Mouse (Mus musculus): Measurements from ENCODE around the gene Hcn1. TPM values are rescaled to one million over a fixed set of nuclear protein-coding genes. Genes with fewer than 3 reads are reported as not detected.

Hcn1 gene
- polyA plus RNA-seq, 1 experiment from 2014 or later = 0.19 TPM

GRCm38 (mm10) chr13:117710811-117711210 is 108.7 kb downstream of the Hcn1 start:
- H3K9me3 ChIP-seq (ENCODE audit: control insufficient read depth, low read depth, low read length) = no peaks in the 10 kb centered on the region
- no peak overlapping the region for H3K4me2 ChIP-seq (replicated peaks; ENCODE audit: low read depth, low read length)
- no peaks in the 10 kb centered on the region for H3K27me3 ChIP-seq (ENCODE audit: control insufficient read depth, insufficient read depth, low read length)
- no peak overlapping the region for H3K4me3 ChIP-seq (ENCODE audit: low read depth, low read length)
- H3K27ac ChIP-seq (ENCODE audit: low read length) = no peak overlapping the region
- no peaks in the 10 kb centered on the region for H3K36me3 ChIP-seq (ENCODE audit: control insufficient read depth, insufficient read depth, low read length)
- no peaks in the 10 kb centered on the region for H3K4me1 ChIP-seq (ENCODE audit: control insufficient read depth, insufficient read depth, low read length)
- no peak for ATAC-seq (ENCODE audit: insufficient number of reproducible peaks, insufficient read depth, low FRiP score, low read depth)
- H3K9ac ChIP-seq (replicated peaks; ENCODE audit: low read depth, low read length) = no peak overlapping the region

GRCm38 (mm10) chr13:117722090-117722489 is 120.0 kb downstream of the Hcn1 start:
- H3K27me3 ChIP-seq (ENCODE audit: control insufficient read depth, insufficient read depth, low read length) = no peaks in the 10 kb centered on the region
- no peak overlapping the region for H3K27ac ChIP-seq (ENCODE audit: low read length)
- no peaks in the 10 kb centered on the region for H3K36me3 ChIP-seq (ENCODE audit: control insufficient read depth, insufficient read depth, low read length)
- 32% methylated on average over 4 of the region's 4 CpGs for WGBS
- H3K4me3 ChIP-seq (ENCODE audit: low read depth, low read length) = no peak overlapping the region
- no peaks in the 10 kb centered on the region for H3K9me3 ChIP-seq (ENCODE audit: control insufficient read depth, low read depth, low read length)
- no peaks in the 10 kb centered on the region for H3K4me1 ChIP-seq (ENCODE audit: control insufficient read depth, insufficient read depth, low read length)
- no peak for ATAC-seq (ENCODE audit: insufficient number of reproducible peaks, insufficient read depth, low FRiP score, low read depth)
- H3K9ac ChIP-seq (replicated peaks; ENCODE audit: low read depth, low read length) = no peak overlapping the region
- H3K4me2 ChIP-seq (replicated peaks; ENCODE audit: low read depth, low read length) = no peak overlapping the region

GRCm38 (mm10) chr13:117724083-117724482 is 122.0 kb downstream of the Hcn1 start:
- H3K27ac ChIP-seq (ENCODE audit: low read length) = no peak overlapping the region
- H3K4me1 ChIP-seq (ENCODE audit: control insufficient read depth, insufficient read depth, low read length) = no peaks in the 10 kb centered on the region
- no peak overlapping the region for H3K9ac ChIP-seq (replicated peaks; ENCODE audit: low read depth, low read length)
- no peaks in the 10 kb centered on the region for H3K27me3 ChIP-seq (ENCODE audit: control insufficient read depth, insufficient read depth, low read length)
- ATAC-seq (ENCODE audit: insufficient number of reproducible peaks, insufficient read depth, low FRiP score, low read depth) = no peak
- H3K9me3 ChIP-seq (ENCODE audit: control insufficient read depth, low read depth, low read length) = no peaks in the 10 kb centered on the region
- H3K4me3 ChIP-seq (ENCODE audit: low read depth, low read length) = no peak overlapping the region
- H3K36me3 ChIP-seq (ENCODE audit: control insufficient read depth, insufficient read depth, low read length) = no peaks in the 10 kb centered on the region
- H3K4me2 ChIP-seq (replicated peaks; ENCODE audit: low read depth, low read length) = no peak overlapping the region
- WGBS = 80% methylated on average over 3 of the region's 3 CpGs

GRCm38 (mm10) chr13:117728393-117728792 is 126.3 kb downstream of the Hcn1 start:
- H3K4me1 ChIP-seq (ENCODE audit: control insufficient read depth, insufficient read depth, low read length) = no peaks in the 10 kb centered on the region
- H3K9ac ChIP-seq (replicated peaks; ENCODE audit: low read depth, low read length) = no peak overlapping the region
- 70% methylated on average over 2 of the region's 2 CpGs for WGBS
- ATAC-seq (ENCODE audit: insufficient number of reproducible peaks, insufficient read depth, low FRiP score, low read depth) = no peak
- no peak overlapping the region for H3K4me2 ChIP-seq (replicated peaks; ENCODE audit: low read depth, low read length)
- no peaks in the 10 kb centered on the region for H3K27me3 ChIP-seq (ENCODE audit: control insufficient read depth, insufficient read depth, low read length)
- no peak overlapping the region for H3K4me3 ChIP-seq (ENCODE audit: low read depth, low read length)
- H3K9me3 ChIP-seq (ENCODE audit: control insufficient read depth, low read depth, low read length) = no peaks in the 10 kb centered on the region
- H3K36me3 ChIP-seq (ENCODE audit: control insufficient read depth, insufficient read depth, low read length) = no peaks in the 10 kb centered on the region
- no peak overlapping the region for H3K27ac ChIP-seq (ENCODE audit: low read length)

GRCm38 (mm10) chr13:117732738-117733137 is 130.6 kb downstream of the Hcn1 start:
- H3K9me3 ChIP-seq (ENCODE audit: control insufficient read depth, low read depth, low read length) = no peaks in the 10 kb centered on the region
- H3K4me3 ChIP-seq (ENCODE audit: low read depth, low read length) = no peak overlapping the region
- ATAC-seq (ENCODE audit: insufficient number of reproducible peaks, insufficient read depth, low FRiP score, low read depth) = no peak
- H3K27me3 ChIP-seq (ENCODE audit: control insufficient read depth, insufficient read depth, low read length) = no peaks in the 10 kb centered on the region
- no peak overlapping the region for H3K4me2 ChIP-seq (replicated peaks; ENCODE audit: low read depth, low read length)
- no peaks in the 10 kb centered on the region for H3K4me1 ChIP-seq (ENCODE audit: control insufficient read depth, insufficient read depth, low read length)
- H3K9ac ChIP-seq (replicated peaks; ENCODE audit: low read depth, low read length) = no peak overlapping the region
- H3K27ac ChIP-seq (ENCODE audit: low read length) = no peak overlapping the region
- no peaks in the 10 kb centered on the region for H3K36me3 ChIP-seq (ENCODE audit: control insufficient read depth, insufficient read depth, low read length)

- Histone ChIP-seq H3K9me3 (ENCODE audit: control insufficient read depth, low read depth, low read length) (no peaks in the 10 kb centered on the region), H3K27ac (ENCODE audit: low read length) (no peak overlapping the region), H3K9ac (replicated peaks; ENCODE audit: low read depth, low read length) (no peak overlapping the region), H3K4me2 (replicated peaks; ENCODE audit: low read depth, low read length) (no peak overlapping the region), H3K36me3 (ENCODE audit: control insufficient read depth, insufficient read depth, low read length) (no peaks in the 10 kb centered on the region), H3K4me3 (ENCODE audit: low read depth, low read length) (no peak overlapping the region), H3K27me3 (ENCODE audit: control insufficient read depth, insufficient read depth, low read length) (no peaks in the 10 kb centered on the region), H3K4me1 (ENCODE audit: control insufficient read depth, insufficient read depth, low read length) (no peaks in the 10 kb centered on the region)
- WGBS = 81% methylated on average over 3 of the region's 3 CpGs
- no peak for ATAC-seq (ENCODE audit: insufficient number of reproducible peaks, insufficient read depth, low FRiP score, low read depth)
Measured at GRCm38 (mm10) chr13:117744451-117744850, 142.3 kb downstream of the Hcn1 start.

- 94% methylated on average over 3 of the region's 3 CpGs for WGBS
- ATAC-seq (ENCODE audit: insufficient number of reproducible peaks, insufficient read depth, low FRiP score, low read depth) = no peak
- no peak overlapping the region for H3K4me2 ChIP-seq (replicated peaks; ENCODE audit: low read depth, low read length)
- H3K27me3 ChIP-seq (ENCODE audit: control insufficient read depth, insufficient read depth, low read length) = no peaks in the 10 kb centered on the region
- H3K4me3 ChIP-seq (ENCODE audit: low read depth, low read length) = no peak overlapping the region
- H3K27ac ChIP-seq (ENCODE audit: low read length) = no peak overlapping the region
- H3K4me1 ChIP-seq (ENCODE audit: control insufficient read depth, insufficient read depth, low read length) = no peaks in the 10 kb centered on the region
- H3K9me3 ChIP-seq (ENCODE audit: control insufficient read depth, low read depth, low read length) = no peaks in the 10 kb centered on the region
- H3K9ac ChIP-seq (replicated peaks; ENCODE audit: low read depth, low read length) = no peak overlapping the region
- H3K36me3 ChIP-seq (ENCODE audit: control insufficient read depth, insufficient read depth, low read length) = no peaks in the 10 kb centered on the region
Measured at GRCm38 (mm10) chr13:117745173-117745572, 143.1 kb downstream of the Hcn1 start.

- H3K4me3 ChIP-seq (ENCODE audit: low read depth, low read length) = no peak overlapping the region
- H3K9me3 ChIP-seq (ENCODE audit: control insufficient read depth, low read depth, low read length) = no peaks in the 10 kb centered on the region
- H3K4me1 ChIP-seq (ENCODE audit: control insufficient read depth, insufficient read depth, low read length) = no peaks in the 10 kb centered on the region
- no peak overlapping the region for H3K9ac ChIP-seq (replicated peaks; ENCODE audit: low read depth, low read length)
- no peaks in the 10 kb centered on the region for H3K27me3 ChIP-seq (ENCODE audit: control insufficient read depth, insufficient read depth, low read length)
- H3K27ac ChIP-seq (ENCODE audit: low read length) = no peak overlapping the region
- WGBS = 78% methylated on average over 6 of the region's 6 CpGs
- H3K36me3 ChIP-seq (ENCODE audit: control insufficient read depth, insufficient read depth, low read length) = no peaks in the 10 kb centered on the region
- H3K4me2 ChIP-seq (replicated peaks; ENCODE audit: low read depth, low read length) = no peak overlapping the region
- no peak for ATAC-seq (ENCODE audit: insufficient number of reproducible peaks, insufficient read depth, low FRiP score, low read depth)
Measured at GRCm38 (mm10) chr13:117765487-117765886, 163.4 kb downstream of the Hcn1 start.

- Histone ChIP-seq H3K4me2 (replicated peaks; ENCODE audit: low read depth, low read length) (no peak overlapping the region), H3K4me3 (ENCODE audit: low read depth, low read length) (no peak overlapping the region), H3K9me3 (ENCODE audit: control insufficient read depth, low read depth, low read length) (no peaks in the 10 kb centered on the region), H3K27ac (ENCODE audit: low read length) (no peak overlapping the region), H3K4me1 (ENCODE audit: control insufficient read depth, insufficient read depth, low read length) (no peaks in the 10 kb centered on the region), H3K9ac (replicated peaks; ENCODE audit: low read depth, low read length) (no peak overlapping the region), H3K27me3 (ENCODE audit: control insufficient read depth, insufficient read depth, low read length) (no peaks in the 10 kb centered on the region), H3K36me3 (ENCODE audit: control insufficient read depth, insufficient read depth, low read length) (no peaks in the 10 kb centered on the region)
- 90% methylated on average over 2 of the region's 2 CpGs for WGBS
- no peak for ATAC-seq (ENCODE audit: insufficient number of reproducible peaks, insufficient read depth, low FRiP score, low read depth)
Measured at GRCm38 (mm10) chr13:117785376-117785775, 183.3 kb downstream of the Hcn1 start.
